16 mouse cellular contexts compared by ENCODE assay signal in genomic region chr9:21625342-21626339, GRCm38 (mm10). TPM values are rescaled to one million over a fixed set of nuclear protein-coding genes. Genes with fewer than 3 reads are reported as not detected.
A peak's percentile ranks its signal among the peaks of the same experiment; 100 is the strongest.
DNase-seq lines count a peak whose midpoint lies in the region; ATAC-seq and TF ChIP-seq lines count a peak whose summit lies in the region.
"Had no signal": no experiment of that assay in that cellular context is flagged by ENCODE, and none has a peak within 500 bp of the region (broad histone marks: within the 10 kb centered on the region; RNA-seq: fewer than 3 reads in every experiment).

No protein-coding gene starts in this region.

- H3K27me3 ChIP-seq in embryonic facial prominence, embryonic 12.5 days = no peaks in the 10 kb centered on the region
- no peaks in the 10 kb centered on the region for H3K27me3 ChIP-seq in embryonic facial prominence, embryonic 10.5 days (replicated peaks; ENCODE audit: low read depth, poor library complexity, severe bottlenecking)
- no peaks in the 10 kb centered on the region for H3K27me3 ChIP-seq in spleen, adult 2 months (ENCODE audit: control insufficient read depth, insufficient read depth, low read length)
- H3K27me3 ChIP-seq: midbrain, embryonic 12.5 days; stomach, embryonic 15.5 days had no signal

- ATAC-seq in embryonic facial prominence, embryonic 12.5 days (ENCODE audit: insufficient number of reproducible peaks, insufficient read depth, low FRiP score, low TSS enrichment) = peak; percentile 42; the same call in 1 of the 2 replicates

- WGBS in embryonic facial prominence, embryonic 12.5 days = 88% methylated on average over 10 of the region's 10 CpGs
- 91% methylated on average over 10 of the region's 10 CpGs for WGBS in embryonic facial prominence, embryonic 10.5 days
- 47% methylated on average over 10 of the region's 10 CpGs for WGBS in spleen, adult 2 months

- no peak overlapping the region for H3K27ac ChIP-seq in embryonic facial prominence, embryonic 12.5 days
- H3K27ac ChIP-seq in embryonic facial prominence, embryonic 10.5 days (replicated peaks) = no peak overlapping the region
- peak overlapping the region; percentile 88 for H3K27ac ChIP-seq in spleen, adult 2 months (ENCODE audit: insufficient read depth, low read length)
- H3K27ac ChIP-seq: forebrain, embryonic 10.5 days; liver, embryonic 14.5 days; midbrain, embryonic 12.5 days; stomach, embryonic 15.5 days had no signal

- H3K9me3 ChIP-seq in embryonic facial prominence, embryonic 12.5 days = no peaks in the 10 kb centered on the region
- no peaks in the 10 kb centered on the region for H3K9me3 ChIP-seq in embryonic facial prominence, embryonic 10.5 days
- H3K9me3 ChIP-seq: forebrain, embryonic 10.5 days; midbrain, embryonic 12.5 days; stomach, embryonic 15.5 days had no signal

- H3K4me2 ChIP-seq in embryonic facial prominence, embryonic 12.5 days (replicated peaks) = no peak overlapping the region
- H3K4me2 ChIP-seq: midbrain, embryonic 12.5 days; stomach, embryonic 15.5 days had no signal

- H3K4me1 ChIP-seq in embryonic facial prominence, embryonic 12.5 days = no peaks in the 10 kb centered on the region
- H3K4me1 ChIP-seq in embryonic facial prominence, embryonic 10.5 days = 0 out of 2 replicates have a peak, but pooled peaks cover 4% of the 10 kb centered on the region
- peaks cover 20% of the 10 kb centered on the region; the same call in 1 of the 2 replicates for H3K4me1 ChIP-seq in spleen, adult 2 months (ENCODE audit: control insufficient read depth, insufficient read depth, insufficient read length)
- H3K4me1 ChIP-seq: forebrain, embryonic 10.5 days had no signal

- 0 out of 2 replicates have a peak, but pooled peaks cover 11% of the 10 kb centered on the region for H3K36me3 ChIP-seq in embryonic facial prominence, embryonic 12.5 days
- H3K36me3 ChIP-seq in embryonic facial prominence, embryonic 10.5 days (replicated peaks) = peaks cover 75% of the 10 kb centered on the region
- no peaks in the 10 kb centered on the region for H3K36me3 ChIP-seq in spleen, adult 2 months (ENCODE audit: control insufficient read depth, insufficient read depth, low read length)
- H3K36me3 ChIP-seq: midbrain, embryonic 12.5 days; stomach, embryonic 15.5 days had no signal

- H3K4me3 ChIP-seq in embryonic facial prominence, embryonic 12.5 days = no peak overlapping the region
- no peak overlapping the region for H3K4me3 ChIP-seq in embryonic facial prominence, embryonic 10.5 days
- no peak overlapping the region for H3K4me3 ChIP-seq in spleen, adult 2 months (ENCODE audit: extremely low read depth, insufficient read depth, insufficient read length)
- H3K4me3 ChIP-seq: forebrain, embryonic 10.5 days; midbrain, embryonic 12.5 days; stomach, embryonic 15.5 days had no signal

- no peak for DNase-seq in embryonic facial prominence, embryonic 10.5 days (ENCODE audit: low spot score)
- peak; percentile 15 for DNase-seq in lung, postnatal 25 days (ENCODE audit: low spot score)
- no peak for DNase-seq in lung, postnatal 36 days
- peak; percentile 53 to 70 for DNase-seq in spleen, adult 2 months (ENCODE audit: low read depth in 1 of 2, low spot score in 2 of 2)
- peak; percentile 47 to 74 for DNase-seq in thymus, postnatal 36 days
- no peak for DNase-seq in frontal cortex, postnatal 36 days (ENCODE audit: low spot score in 2 of 2)
- DNase-seq in cerebellum, adult 9-11 months = no peak
- DNase-seq: cerebellum, adult 11 months; heart, postnatal 36 days; lung, postnatal 14 days; right cerebral cortex, postnatal 25 days had no signal

- TF ChIP-seq POLR2A in spleen, adult 2 months (IDR thresholded peaks at IDR 0.05; ENCODE audit: low read depth, low read length) = peak; percentile 7; the same call in 1 of the 2 replicates

- H3K9ac ChIP-seq in embryonic facial prominence, embryonic 12.5 days = no peak overlapping the region
- H3K9ac ChIP-seq: liver, embryonic 14.5 days; midbrain, embryonic 12.5 days; stomach, embryonic 15.5 days had no signal

- TF ChIP-seq CTCF in spleen, adult 2 months (IDR thresholded peaks at IDR 0.05; ENCODE audit: extremely low read depth, insufficient read depth, insufficient read length, insufficient replicate concordance) = no peak

RNA-seq across cellular contexts. Expression of gene Smarca4, which starts 9.7 kb away (rescaled TPM):
- 126 and 130 TPM in 2 replicates for polyA plus RNA-seq in embryonic facial prominence, embryonic 12.5 days (2016; fragmentation: Nextera tagmentation; extraction: Ambion mirVana)
- 157 and 165 TPM in 2 replicates for polyA plus RNA-seq in embryonic facial prominence, embryonic 10.5 days (2016; fragmentation: Nextera tagmentation; extraction: Ambion mirVana)
- polyA plus RNA-seq in spleen, adult 2 months (2012; rRNA removed) = 30.2 and 44.3 TPM in 2 replicates

RNA-seq across cellular contexts. Expression of gene Yipf2, which starts 33.0 kb away (rescaled TPM):
- polyA plus RNA-seq in embryonic facial prominence, embryonic 12.5 days (2016; fragmentation: Nextera tagmentation; extraction: Ambion mirVana) = 19.1 and 22.6 TPM in 2 replicates
- 19.0 and 21.2 TPM in 2 replicates for polyA plus RNA-seq in embryonic facial prominence, embryonic 10.5 days (2016; fragmentation: Nextera tagmentation; extraction: Ambion mirVana)
- polyA plus RNA-seq in spleen, adult 2 months (2012; rRNA removed) = 22.0 and 29.0 TPM in 2 replicates

RNA-seq across cellular contexts. Expression of gene Timm29, which starts 33.1 kb away (rescaled TPM):
- 40.6 and 41.8 TPM in 2 replicates for polyA plus RNA-seq in embryonic facial prominence, embryonic 12.5 days (2016; fragmentation: Nextera tagmentation; extraction: Ambion mirVana)
- polyA plus RNA-seq in embryonic facial prominence, embryonic 10.5 days (2016; fragmentation: Nextera tagmentation; extraction: Ambion mirVana) = 32.0 and 32.7 TPM in 2 replicates
- polyA plus RNA-seq in spleen, adult 2 months (2012; rRNA removed) = 14.9 and 17.6 TPM in 2 replicates

Comparison
In these comparisons a context has a peak if more than half of its experiments do, and no peak if none do; other contexts are left out.
1. DNase-seq: peak in lung, postnatal 25 days (single experiment), spleen, adult 2 months (2 of 2) and thymus, postnatal 36 days (2 of 2); none in embryonic facial prominence, embryonic 10.5 days (single experiment), lung, postnatal 36 days (single experiment), frontal cortex, postnatal 36 days (0 of 2) and cerebellum, adult 9-11 months (single experiment).